Mouse (Mus musculus): Measurements from ENCODE around the gene Rpl6. TPM values are rescaled to one million over a fixed set of nuclear protein-coding genes. Genes with fewer than 3 reads are reported as not detected.

Rpl6 gene
- total and polyA plus RNA-seq, 3 experiments, result 677 to 2,249 (median 1,317) TPM

GRCm38 (mm10) chr5:121251813-121252212, 47.5 kb downstream of the Rpl6 start:
- TF ChIP-seq CTCF (IDR thresholded peaks at IDR 0.05; ENCODE audit: low read depth, low read length) (no peak), GATA1 (IDR thresholded peaks at IDR 0.05; ENCODE audit: borderline replicate concordance, low read length) (no peak), TAL1 (conservative IDR thresholded peaks at IDR 0.05; ENCODE audit: low read depth, low read length) (no peak), POLR2AphosphoS5 (IDR thresholded peaks at IDR 0.05; ENCODE audit: insufficient replicate concordance, low read depth, low read length) (no peak), GATA2 (IDR thresholded peaks at IDR 0.05; ENCODE audit: borderline replicate concordance, low read depth, low read length) (no peak)
- no peak overlapping the region for H3K4me3 ChIP-seq (ENCODE audit: low read depth, low read length)
- ATAC-seq (ENCODE audit: extremely low read depth, insufficient number of reproducible peaks, low FRiP score, poor library complexity, severe bottlenecking) (no peak), DNase-seq (ENCODE audit: low spot score) (no peak)
- peaks cover 77% of the 10 kb centered on the region for H3K36me3 ChIP-seq (replicated peaks)
- H3K4me1 ChIP-seq (ENCODE audit: insufficient read depth, low read depth, low read length), result peaks cover 85% of the 10 kb centered on the region
- H3K27me3 ChIP-seq (ENCODE audit: insufficient read depth, low read length), result no peaks in the 10 kb centered on the region; the same call in 1 of the 2 replicates
- H3K9me3 ChIP-seq (replicated peaks), result no peaks in the 10 kb centered on the region

DNA sequence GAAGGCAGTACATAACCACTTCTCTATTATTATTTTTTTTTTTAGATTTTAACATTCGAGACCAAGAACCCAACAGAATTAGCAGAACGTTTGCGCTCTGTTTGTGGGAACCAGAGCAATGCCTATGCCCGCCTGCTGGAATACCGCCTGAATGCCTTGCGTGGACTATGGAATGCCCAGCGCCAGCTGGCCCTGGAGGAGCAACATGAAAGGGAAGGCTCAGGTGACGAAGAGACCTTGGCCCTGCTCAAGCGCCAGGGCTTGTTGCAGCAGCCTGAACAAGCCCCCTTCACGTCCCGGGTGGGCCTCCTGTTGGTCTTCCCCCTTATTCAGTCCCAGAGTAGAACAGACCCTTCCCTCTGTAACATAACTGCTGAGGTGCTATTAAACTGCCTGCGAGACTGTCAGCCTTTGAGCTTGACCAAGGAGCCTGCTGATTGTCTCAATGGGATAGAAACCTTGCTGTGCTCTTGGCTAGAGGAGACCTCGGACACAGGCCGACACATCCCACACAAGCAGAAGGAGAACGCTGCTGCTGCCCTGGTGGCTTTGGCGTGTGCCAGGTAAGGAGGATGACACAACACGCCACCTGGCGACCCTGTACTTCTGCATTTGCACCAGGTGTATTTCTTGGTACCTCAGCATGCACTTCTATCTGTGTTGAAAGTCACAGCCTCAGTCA, 49.7 kb downstream of the Rpl6 start:
- ATAC-seq (ENCODE audit: extremely low read depth, insufficient number of reproducible peaks, low FRiP score, poor library complexity, severe bottlenecking), result no peak
- H3K27me3 ChIP-seq (ENCODE audit: insufficient read depth, low read length), result no peaks in the 10 kb centered on the region; the same call in 1 of the 2 replicates
- no peak overlapping the region for H3K4me3 ChIP-seq (ENCODE audit: low read depth, low read length)
- TF ChIP-seq CTCF (IDR thresholded peaks at IDR 0.05; ENCODE audit: low read depth, low read length) (no peak), GATA1 (IDR thresholded peaks at IDR 0.05; ENCODE audit: borderline replicate concordance, low read length) (no peak), POLR2AphosphoS5 (IDR thresholded peaks at IDR 0.05; ENCODE audit: insufficient replicate concordance, low read depth, low read length) (no peak), GATA2 (IDR thresholded peaks at IDR 0.05; ENCODE audit: borderline replicate concordance, low read depth, low read length) (no peak), TAL1 (conservative IDR thresholded peaks at IDR 0.05; ENCODE audit: low read depth, low read length) (no peak)
- no peak for DNase-seq (ENCODE audit: low spot score)
- H3K36me3 ChIP-seq (replicated peaks), result peaks cover 82% of the 10 kb centered on the region
- peaks cover 82% of the 10 kb centered on the region for H3K4me1 ChIP-seq (ENCODE audit: insufficient read depth, low read depth, low read length)
- H3K9me3 ChIP-seq (replicated peaks), result no peaks in the 10 kb centered on the region

GRCm38 (mm10) chr5:121254977-121255376, 50.7 kb downstream of the Rpl6 start:
- TF ChIP-seq TAL1 (conservative IDR thresholded peaks at IDR 0.05; ENCODE audit: low read depth, low read length), result no peak
- no peak for TF ChIP-seq GATA1 (IDR thresholded peaks at IDR 0.05; ENCODE audit: borderline replicate concordance, low read length)
- no peak for TF ChIP-seq POLR2AphosphoS5 (IDR thresholded peaks at IDR 0.05; ENCODE audit: insufficient replicate concordance, low read depth, low read length)
- TF ChIP-seq CTCF (IDR thresholded peaks at IDR 0.05; ENCODE audit: low read depth, low read length), result no peak
- no peak for TF ChIP-seq GATA2 (IDR thresholded peaks at IDR 0.05; ENCODE audit: borderline replicate concordance, low read depth, low read length)
- Histone ChIP-seq H3K4me3 (ENCODE audit: low read depth, low read length) (peak overlapping the region; percentile 30; the same call in 1 of the 2 replicates), H3K4me1 (ENCODE audit: insufficient read depth, low read depth, low read length) (peaks cover 80% of the 10 kb centered on the region), H3K9me3 (replicated peaks) (no peaks in the 10 kb centered on the region), H3K36me3 (replicated peaks) (peaks cover 84% of the 10 kb centered on the region), H3K27me3 (ENCODE audit: insufficient read depth, low read length) (no peaks in the 10 kb centered on the region; the same call in 1 of the 2 replicates)
- ATAC-seq (ENCODE audit: extremely low read depth, insufficient number of reproducible peaks, low FRiP score, poor library complexity, severe bottlenecking) (no peak), DNase-seq (ENCODE audit: low spot score) (no peak)

Other genes with a start within 250 kb of the Rpl6 start
- gene Rph3a, start 194.4 kb upstream of the Rpl6 start, total RNA-seq (2014; fragmentation: Nextera tagmentation), result not detected in 2 replicates
- gene Rph3a, start 194.4 kb upstream of the Rpl6 start, total RNA-seq (2017), result 0.06 TPM in 1 of 2 replicates, not detected in the other
- not detected in 2 replicates for gene Rph3a, start 194.4 kb upstream of the Rpl6 start, polyA plus RNA-seq (2012)
- 25.9 and 28.6 TPM in 2 replicates for gene Ptpn11, start 13.1 kb upstream of the Rpl6 start, total RNA-seq (2014; fragmentation: Nextera tagmentation)
- gene Ptpn11, start 13.1 kb upstream of the Rpl6 start, total RNA-seq (2017), result 36.4 and 43.0 TPM in 2 replicates
- 27.1 and 28.8 TPM in 2 replicates for gene Ptpn11, start 13.1 kb upstream of the Rpl6 start, polyA plus RNA-seq (2012)
- gene Hectd4, start 15.7 kb downstream of the Rpl6 start, total RNA-seq (2014; fragmentation: Nextera tagmentation), result 83.9 and 177 TPM in 2 replicates
- gene Hectd4, start 15.7 kb downstream of the Rpl6 start, total RNA-seq (2017), result 19.6 and 22.8 TPM in 2 replicates
- gene Hectd4, start 15.7 kb downstream of the Rpl6 start, polyA plus RNA-seq (2012), result 16.4 and 22.8 TPM in 2 replicates
- gene Trafd1, start 181.2 kb downstream of the Rpl6 start, total RNA-seq (2014; fragmentation: Nextera tagmentation), result 13.2 and 16.0 TPM in 2 replicates
- gene Trafd1, start 181.2 kb downstream of the Rpl6 start, total RNA-seq (2017), result 18.8 and 20.3 TPM in 2 replicates
- gene Trafd1, start 181.2 kb downstream of the Rpl6 start, polyA plus RNA-seq (2012), result 15.2 and 17.5 TPM in 2 replicates
- 43.3 and 57.6 TPM in 2 replicates for gene Naa25, start 193.5 kb downstream of the Rpl6 start, total RNA-seq (2014; fragmentation: Nextera tagmentation)
- 44.1 and 45.9 TPM in 2 replicates for gene Naa25, start 193.5 kb downstream of the Rpl6 start, total RNA-seq (2017)
- 5.8 and 7.2 TPM in 2 replicates for gene Naa25, start 193.5 kb downstream of the Rpl6 start, polyA plus RNA-seq (2012)
- 9.8 and 10.6 TPM in 2 replicates for gene Tmem116, start 247.4 kb downstream of the Rpl6 start, total RNA-seq (2014; fragmentation: Nextera tagmentation)
- 1.7 and 2.6 TPM in 2 replicates for gene Tmem116, start 247.4 kb downstream of the Rpl6 start, total RNA-seq (2017)
- 2.7 and 6.1 TPM in 2 replicates for gene Tmem116, start 247.4 kb downstream of the Rpl6 start, polyA plus RNA-seq (2012)
- gene Erp29, start 248.0 kb downstream of the Rpl6 start, total RNA-seq (2014; fragmentation: Nextera tagmentation), result 52.4 and 58.8 TPM in 2 replicates
- 344 and 394 TPM in 2 replicates for gene Erp29, start 248.0 kb downstream of the Rpl6 start, total RNA-seq (2017)
- 167 and 191 TPM in 2 replicates for gene Erp29, start 248.0 kb downstream of the Rpl6 start, polyA plus RNA-seq (2012)

Measured in G1E (cell line).